Mouse (Mus musculus): ENCODE measurements around the gene Stum.

The Stum gene

GRCm38 (mm10) chr1:180386951-180387749 is 96.2 kb downstream of the Stum start:
- DNase-seq (ENCODE audit: low read depth, low spot score), result peak; percentile 99

GRCm38 (mm10) chr1:180385308-180385707 is 98.0 kb downstream of the Stum start:
- DNase-seq (ENCODE audit: low read depth, low spot score), result no peak

- DNase-seq (ENCODE audit: low read depth, low spot score), result peak; percentile 88
Measured at GRCm38 (mm10) chr1:180384486-180384885, 98.8 kb downstream of the Stum start.

DNA sequence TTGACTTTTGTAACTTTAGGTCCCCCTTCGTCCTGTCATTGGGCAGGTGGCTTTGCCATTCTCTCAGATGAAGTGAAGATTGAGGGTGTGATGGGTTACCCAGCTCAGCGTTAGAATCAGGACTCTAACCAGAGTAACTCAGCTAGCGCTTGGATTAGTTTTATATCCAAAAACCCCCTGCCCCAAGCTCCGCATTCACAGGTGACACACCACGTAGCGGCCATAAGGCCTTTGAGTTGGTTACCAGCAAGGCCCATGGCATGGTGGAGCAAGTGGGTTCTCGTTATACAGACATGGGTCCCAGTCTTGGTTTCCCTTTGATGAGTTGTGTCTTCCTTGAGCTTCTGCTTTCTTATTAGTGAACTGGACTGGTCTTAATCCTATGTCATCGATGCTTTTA is 99.4 kb downstream of the Stum start:
- no peak for DNase-seq (ENCODE audit: low read depth, low spot score)
